Mouse (Mus musculus) inflammation-experienced regulatory T-cells, adult 6 months (primary cell): ENCODE measurements around the gene Txnrd3. TPM values are rescaled to one million over a fixed set of nuclear protein-coding genes. Genes with fewer than 3 reads are reported as not detected.

Experiments
- polyA plus RNA-seq, 3 experiments: library from polyadenylated mRNA; unstranded; fragments of 100-300 nt; shearing (Covaris generic); gene quantifications; one replicate each; pipeline ENCODE4 v1.2.1; 2017

The Txnrd3 gene
- polyA plus RNA-seq, 3 experiments from 2014 or later, result 0.48 to 0.74 TPM; not detected in 1

Other genes with a start within 250 kb of the Txnrd3 start
- 1 to 10 TPM; 3.0 to 5.3 (median 3.6) TPM for gene Chchd6, start 48.3 kb upstream of the Txnrd3 start, polyA plus RNA-seq
- gene Vmn1r40, start 63.6 kb downstream of the Txnrd3 start, polyA plus RNA-seq, result not detected
- not detected for gene Vmn1r41, start 96.8 kb downstream of the Txnrd3 start, polyA plus RNA-seq
- not detected for gene Vmn1r42, start 232.4 kb downstream of the Txnrd3 start, polyA plus RNA-seq
- not detected for gene Vmn1r43, start 232.4 kb downstream of the Txnrd3 start, polyA plus RNA-seq
- gene Vmn1r44, start 239.7 kb downstream of the Txnrd3 start, polyA plus RNA-seq, result not detected